Mouse (Mus musculus): Measurements from ENCODE around the gene Dlx3. TPM values are rescaled to one million over a fixed set of nuclear protein-coding genes. Genes with fewer than 3 reads are reported as not detected.

Gene Dlx3
- polyA plus RNA-seq, 2 experiments: 0.01 TPM; not detected in 1

DNA sequence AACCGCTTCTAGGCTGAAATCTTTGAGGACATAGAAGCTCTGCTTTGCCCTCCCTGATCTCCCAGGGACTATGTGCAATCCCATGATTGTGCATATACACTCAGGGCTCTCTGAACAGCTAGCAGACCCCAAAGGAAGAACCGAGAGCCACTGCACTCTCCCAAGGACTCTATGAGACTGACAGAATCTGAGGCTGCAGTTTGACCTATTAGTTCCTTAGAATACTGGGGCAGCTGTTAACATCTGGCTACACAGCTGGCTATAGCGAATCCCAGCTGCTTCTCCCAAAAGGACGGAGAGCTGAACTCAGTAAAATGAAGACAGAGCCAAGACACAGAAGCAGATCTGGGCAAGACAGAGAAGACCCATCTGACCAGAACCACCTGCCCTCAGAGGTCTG is 46.1 kb upstream of the Dlx3 start:
- no peak for DNase-seq (ENCODE audit: low read depth in 3 of 3, low spot score in 3 of 3)
- TF ChIP-seq CTCF (IDR thresholded peaks at IDR 0.05; ENCODE audit: low read depth) (no peak), EP300 (IDR thresholded peaks at IDR 0.05; ENCODE audit: low read depth) (no peak)
- Histone ChIP-seq H3K9ac (replicated peaks) (no peak overlapping the region), H3K27ac (no peak overlapping the region), H3K27me3 (ENCODE audit: control insufficient read depth, insufficient read depth, low read length) (peaks cover 51% of the 10 kb centered on the region), H3K4me1 (replicated peaks; ENCODE audit: control insufficient read depth in 2 of 2, insufficient read depth in 2 of 2, low read length in 1 of 2) (peaks cover 0 to 7% of the 10 kb centered on the region in 2 experiments; a peak in 2 of 4 replicates), H3K4me2 (ENCODE audit: low read depth) (no peak overlapping the region), H3K36me3 (replicated peaks; ENCODE audit: control insufficient read depth, insufficient read depth, low read depth) (no peaks in the 10 kb centered on the region), H3K9me3 (ENCODE audit: control insufficient read depth, low read length) (no peaks in the 10 kb centered on the region), H3K4me3 (ENCODE audit: insufficient read depth in 1 of 2, low read depth in 2 of 2, low read length in 2 of 2) (no peak overlapping the region)
- WGBS (ENCODE audit: insufficient replicate concordance): 58% methylated on average over 4 of the region's 4 CpGs
- ATAC-seq (ENCODE audit: insufficient read depth): no peak

DNA sequence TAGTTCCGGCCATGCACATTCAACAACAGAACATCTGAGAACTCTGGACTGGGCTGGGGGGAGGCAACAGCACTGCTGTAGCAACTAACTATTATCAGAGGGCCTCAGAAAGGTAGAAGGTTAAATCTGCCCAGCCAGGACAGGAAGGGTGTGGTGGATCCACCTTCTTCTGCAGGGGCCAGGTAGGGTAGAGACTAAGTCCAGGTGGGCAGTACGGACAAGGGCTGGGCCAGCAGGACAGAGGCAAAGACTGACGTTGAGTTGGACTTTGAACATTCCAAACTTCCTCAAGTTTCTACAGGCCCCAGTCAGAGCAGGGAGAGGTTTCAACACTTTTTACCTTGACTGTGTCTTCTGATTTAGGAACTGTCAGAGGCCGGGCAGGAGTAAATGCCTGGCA is 45.2 kb upstream of the Dlx3 start:
- Histone ChIP-seq H3K9me3 (ENCODE audit: control insufficient read depth, low read length) (no peaks in the 10 kb centered on the region), H3K27me3 (ENCODE audit: control insufficient read depth, insufficient read depth, low read length) (peaks cover 55% of the 10 kb centered on the region), H3K4me1 (replicated peaks; ENCODE audit: control insufficient read depth in 2 of 2, insufficient read depth in 2 of 2, low read length in 1 of 2) (peaks cover 0 to 10% of the 10 kb centered on the region in 2 experiments; a peak in 2 of 4 replicates), H3K27ac (no peak overlapping the region), H3K9ac (replicated peaks) (no peak overlapping the region), H3K36me3 (replicated peaks; ENCODE audit: control insufficient read depth, insufficient read depth, low read depth) (no peaks in the 10 kb centered on the region), H3K4me2 (ENCODE audit: low read depth) (no peak overlapping the region), H3K4me3 (ENCODE audit: insufficient read depth in 1 of 2, low read depth in 2 of 2, low read length in 2 of 2) (no peak overlapping the region)
- WGBS (ENCODE audit: insufficient replicate concordance): 63% methylated on average over 4 of the region's 4 CpGs
- TF ChIP-seq EP300 (IDR thresholded peaks at IDR 0.05; ENCODE audit: low read depth) (no peak), CTCF (IDR thresholded peaks at IDR 0.05; ENCODE audit: low read depth) (no peak)
- DNase-seq (ENCODE audit: low read depth in 3 of 3, low spot score in 3 of 3) (no peak), ATAC-seq (ENCODE audit: insufficient read depth) (no peak)

GRCm38 (mm10) chr11:95075197-95076040 is 44.5 kb upstream of the Dlx3 start:
- TF ChIP-seq EP300 (IDR thresholded peaks at IDR 0.05; ENCODE audit: low read depth) (no peak), CTCF (IDR thresholded peaks at IDR 0.05; ENCODE audit: low read depth) (no peak)
- Histone ChIP-seq H3K36me3 (replicated peaks; ENCODE audit: control insufficient read depth, insufficient read depth, low read depth) (no peaks in the 10 kb centered on the region), H3K9ac (replicated peaks) (no peak overlapping the region), H3K4me2 (ENCODE audit: low read depth) (peak overlapping the region; percentile 37), H3K9me3 (ENCODE audit: control insufficient read depth, low read length) (no peaks in the 10 kb centered on the region), H3K27ac (no peak overlapping the region), H3K4me1 (replicated peaks; ENCODE audit: control insufficient read depth in 2 of 2, insufficient read depth in 2 of 2, low read length in 1 of 2) (peaks cover 0 to 11% of the 10 kb centered on the region in 2 experiments; a peak in 2 of 4 replicates), H3K4me3 (ENCODE audit: insufficient read depth in 1 of 2, low read depth in 2 of 2, low read length in 2 of 2) (peak overlapping the region; percentile 25 to 40; a peak in 3 of 4 replicates), H3K27me3 (ENCODE audit: control insufficient read depth, insufficient read depth, low read length) (peaks cover 55% of the 10 kb centered on the region)
- ATAC-seq (ENCODE audit: insufficient read depth) (no peak), DNase-seq (ENCODE audit: low read depth in 3 of 3, low spot score in 3 of 3) (no peak)
- WGBS (ENCODE audit: insufficient replicate concordance): 8% methylated on average over 19 of the region's 19 CpGs

GRCm38 (mm10) chr11:95076041-95076535 is 43.8 kb upstream of the Dlx3 start:
- peaks cover 55% of the 10 kb centered on the region for H3K27me3 ChIP-seq (ENCODE audit: control insufficient read depth, insufficient read depth, low read length)
- no peak overlapping the region for H3K27ac ChIP-seq
- H3K4me2 ChIP-seq (ENCODE audit: low read depth): peak overlapping the region; percentile 37
- H3K36me3 ChIP-seq (replicated peaks; ENCODE audit: control insufficient read depth, insufficient read depth, low read depth): no peaks in the 10 kb centered on the region
- no peak overlapping the region for H3K9ac ChIP-seq (replicated peaks)
- no peaks in the 10 kb centered on the region for H3K9me3 ChIP-seq (ENCODE audit: control insufficient read depth, low read length)
- DNase-seq (ENCODE audit: low read depth in 3 of 3, low spot score in 3 of 3) (no peak), ATAC-seq (ENCODE audit: insufficient read depth) (peak; percentile 56)
- WGBS (ENCODE audit: insufficient replicate concordance): under 1% methylated on average over 42 of the region's 42 CpGs
- peaks cover 0 to 11% of the 10 kb centered on the region in 2 experiments; a peak in 2 of 4 replicates for H3K4me1 ChIP-seq (replicated peaks; ENCODE audit: control insufficient read depth in 2 of 2, insufficient read depth in 2 of 2, low read length in 1 of 2)
- peak; percentile 31 for TF ChIP-seq CTCF (IDR thresholded peaks at IDR 0.05; ENCODE audit: low read depth)
- no peak for TF ChIP-seq EP300 (IDR thresholded peaks at IDR 0.05; ENCODE audit: low read depth)
- peak overlapping the region; percentile 25 to 40 for H3K4me3 ChIP-seq (ENCODE audit: insufficient read depth in 1 of 2, low read depth in 2 of 2, low read length in 2 of 2)

DNA sequence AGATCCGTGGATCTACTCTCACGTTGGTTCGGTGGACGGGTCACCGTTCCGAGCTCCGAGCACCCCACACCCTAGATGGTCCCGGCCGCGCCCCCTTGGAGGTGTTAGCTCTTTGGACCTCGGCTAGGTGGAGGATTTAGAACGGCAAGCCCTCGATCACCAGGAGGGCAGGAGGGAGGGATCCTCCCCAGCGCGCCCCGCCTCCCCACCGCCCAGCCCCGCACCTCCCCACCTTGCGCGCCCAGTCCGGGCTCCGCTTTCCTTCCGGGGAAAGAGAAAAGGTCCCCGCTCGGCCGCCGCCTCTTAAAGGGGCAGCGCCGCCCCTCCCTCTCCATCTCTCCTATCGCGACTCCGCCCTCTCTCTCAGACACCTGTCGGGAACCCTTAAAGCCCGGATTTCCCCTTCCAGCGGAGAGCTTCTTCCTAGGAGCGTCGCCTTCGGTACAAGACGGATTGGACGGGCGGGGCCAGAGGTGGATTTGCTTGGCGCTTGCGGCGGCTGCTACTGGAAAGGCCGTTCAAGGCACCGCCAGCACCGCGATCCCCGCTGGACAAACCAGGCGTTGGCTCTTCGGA is 43.3 kb upstream of the Dlx3 start, which contains the start of gene Itga3:
Gene Itga3, minus strand, starts transcription at position 266 of the 576 bp plus-strand sequence.
- H3K27me3 ChIP-seq (ENCODE audit: control insufficient read depth, insufficient read depth, low read length): peaks cover 55% of the 10 kb centered on the region
- no peaks in the 10 kb centered on the region for H3K36me3 ChIP-seq (replicated peaks; ENCODE audit: control insufficient read depth, insufficient read depth, low read depth)
- peak within 1 kb of the TSS; percentile 39 to 40 for H3K4me3 ChIP-seq (ENCODE audit: insufficient read depth in 1 of 2, low read depth in 2 of 2, low read length in 2 of 2)
- no peaks in the 10 kb centered on the region for H3K9me3 ChIP-seq (ENCODE audit: control insufficient read depth, low read length)
- ATAC-seq (ENCODE audit: insufficient read depth) (peak; percentile 61), DNase-seq (ENCODE audit: low read depth in 3 of 3, low spot score in 3 of 3) (peak in 1 of 3 experiments; percentile 9)
- WGBS (ENCODE audit: insufficient replicate concordance): under 1% methylated on average over 46 of the region's 51 CpGs
- no peak within 1 kb of the TSS for H3K9ac ChIP-seq (replicated peaks)
- peaks cover 0 to 11% of the 10 kb centered on the region in 2 experiments; a peak in 2 of 4 replicates for H3K4me1 ChIP-seq (replicated peaks; ENCODE audit: control insufficient read depth in 2 of 2, insufficient read depth in 2 of 2, low read length in 1 of 2)
- TF ChIP-seq EP300 (IDR thresholded peaks at IDR 0.05; ENCODE audit: low read depth): no peak
- no peak within 1 kb of the TSS for H3K27ac ChIP-seq
- H3K4me2 ChIP-seq (ENCODE audit: low read depth): peak within 1 kb of the TSS; percentile 37

Measured in liver, embryonic 14.5 days (tissue).